Mouse (Mus musculus) heart, embryonic 14.5 days (tissue): ENCODE results near the gene Susd5. TPM values are rescaled to one million over a fixed set of nuclear protein-coding genes. Genes with fewer than 3 reads are reported as not detected.
"Not testable (repeated sequence)": the region's sequence is repeated elsewhere in the genome, so short reads cannot be mapped to it uniquely, and the experiment has no call there.

Experiments used
- ATAC-seq: fragments of 200-750 bp; cut with Nextera tagmentation; 2 replicates; pipeline ENCODE4 v1.8.0; 2017; ENCODE audit warnings: low read depth, moderate TSS enrichment; ENCODE audit not compliant: insufficient number of reproducible peaks, insufficient read depth, low FRiP score
- H3K27ac ChIP-seq, 2 experiments: fragments of 200-500 bp in 1 of 2; fragments of 300-500 bp in 1 of 2; sonication (generic) in 1 of 2; replicated peaks in 1 of 2; 2 replicates each; pipeline ENCODE4 v1.5.1; 2012 to 2014; ENCODE audit warnings: low read depth in 2 of 2, low read length in 2 of 2, control low read depth in 1 of 2, mild to moderate bottlenecking in 1 of 2, mixed read lengths in 1 of 2; ENCODE audit not compliant: control insufficient read depth in 1 of 2, insufficient read depth in 1 of 2
- H3K27me3 ChIP-seq: fragments of 300-500 bp; sonication (generic); 2 replicates; pipeline ENCODE4 v1.6.1; 2014; ENCODE audit warnings: mild to moderate bottlenecking, low read length, control low read depth; ENCODE audit not compliant: control insufficient read depth, insufficient read depth
- H3K36me3 ChIP-seq: fragments of 300-500 bp; sonication (generic); 2 replicates; pipeline ENCODE4 v1.6.1; 2014; ENCODE audit warnings: mild to moderate bottlenecking, control low read depth, low read length, mixed read lengths; ENCODE audit not compliant: control insufficient read depth, insufficient read depth
- H3K4me1 ChIP-seq, 2 experiments: fragments of 200-500 bp in 1 of 2; fragments of 300-500 bp in 1 of 2; sonication (generic) in 1 of 2; 2 replicates each; pipeline ENCODE4 v1.6.1; 2012 to 2014; ENCODE audit warnings: low read length in 2 of 2, control low read depth in 1 of 2, mixed read lengths in 1 of 2; ENCODE audit not compliant: control insufficient read depth in 2 of 2, insufficient read depth in 2 of 2
- H3K4me2 ChIP-seq: fragments of 300-500 bp; sonication (generic); 2 replicates; pipeline ENCODE4 v1.6.1; 2014; ENCODE audit warnings: mild to moderate bottlenecking, low read length
- H3K4me3 ChIP-seq, 2 experiments: fragments of 200-500 bp in 1 of 2; fragments of 300-500 bp in 1 of 2; sonication (generic) in 1 of 2; 2 replicates each; pipeline ENCODE4 v1.5.1; 2012 to 2014; ENCODE audit warnings: low read length in 2 of 2, mild to moderate bottlenecking in 2 of 2, control low read depth in 1 of 2, low read depth in 1 of 2, moderate library complexity in 1 of 2; ENCODE audit not compliant: control insufficient read depth in 1 of 2, insufficient read depth in 1 of 2
- H3K9ac ChIP-seq: fragments of 300-500 bp; sonication (generic); 2 replicates; pipeline ENCODE4 v1.6.1; 2014; ENCODE audit warnings: mild to moderate bottlenecking, low read length
- H3K9me3 ChIP-seq: fragments of 300-500 bp; sonication (generic); 2 replicates; pipeline ENCODE4 v1.6.1; 2016; ENCODE audit warnings: low read length, control low read depth; ENCODE audit not compliant: control insufficient read depth
- WGBS: fragments of 180-500 bp; shearing (Covaris S2); extraction: QIAGEN DNeasy Blood & Tissue Kit; methylation state at CpG from one replicate; pipeline ENCODE4 v1.1.7; 2014; 5-methylcytosine and 5-hydroxymethylcytosine counted together
- polyA plus RNA-seq: library from polyadenylated mRNA; unstranded; fragments of >200 nt; fragmentation: Nextera tagmentation; extraction: Ambion mirVana; gene quantifications from 2 replicates; pipeline ENCODE4 v1.2.1, GENCODE M21; 2014

Susd5 gene
- polyA plus RNA-seq, 1 experiment from 2014 or later: 0.34 TPM

- H3K4me1 ChIP-seq: no peaks in the 10 kb centered on the region
- no peak overlapping the region for H3K27ac ChIP-seq
- no peak for ATAC-seq
- 72% methylated on average over 2 of the region's 2 CpGs for WGBS
- H3K4me2 ChIP-seq: no peak overlapping the region
- no peak overlapping the region for H3K4me3 ChIP-seq
- H3K9me3 ChIP-seq: no peaks in the 10 kb centered on the region
- no peaks in the 10 kb centered on the region for H3K27me3 ChIP-seq
- H3K36me3 ChIP-seq: no peaks in the 10 kb centered on the region
- H3K9ac ChIP-seq: no peak overlapping the region
Observed at GRCm38 (mm10) chr9:114110268-114110667, 53.3 kb downstream of the Susd5 start.

- no peak overlapping the region for H3K4me2 ChIP-seq
- ATAC-seq: no peak
Observed at GRCm38 (mm10) chr9:114111161-114111560, 54.2 kb downstream of the Susd5 start.

GRCm38 (mm10) chr9:114112226-114112625 is 55.3 kb downstream of the Susd5 start:
- Histone ChIP-seq H3K27ac (no peak overlapping the region), H3K27me3 (no peaks in the 10 kb centered on the region), H3K36me3 (no peaks in the 10 kb centered on the region), H3K4me3 (no peak overlapping the region), H3K4me2 (no peak overlapping the region), H3K9ac (no peak overlapping the region), H3K4me1 (no peaks in the 10 kb centered on the region), H3K9me3 (no peaks in the 10 kb centered on the region)
- 68% methylated on average over 6 of the region's 6 CpGs for WGBS
- no peak for ATAC-seq

More at GRCm38 (mm10) chr9:114111161-114111560, 54.2 kb downstream of the Susd5 start:
- WGBS: 85% methylated on average over 8 of the region's 8 CpGs
- Histone ChIP-seq H3K9me3 (no peaks in the 10 kb centered on the region), H3K4me1 (no peaks in the 10 kb centered on the region), H3K36me3 (no peaks in the 10 kb centered on the region), H3K9ac (no peak overlapping the region), H3K27me3 (no peaks in the 10 kb centered on the region), H3K27ac (no peak overlapping the region), H3K4me3 (no peak overlapping the region)

GRCm38 (mm10) chr9:114113911-114114623 is 57.1 kb downstream of the Susd5 start:
- no peaks in the 10 kb centered on the region for H3K9me3 ChIP-seq
- H3K4me3 ChIP-seq: no peak overlapping the region
- H3K4me2 ChIP-seq: no peak overlapping the region
- H3K4me1 ChIP-seq: no peaks in the 10 kb centered on the region
- no peaks in the 10 kb centered on the region for H3K36me3 ChIP-seq
- no peaks in the 10 kb centered on the region for H3K27me3 ChIP-seq
- no peak overlapping the region for H3K27ac ChIP-seq
- 75% methylated on average over 18 of the region's 18 CpGs for WGBS
- no peak overlapping the region for H3K9ac ChIP-seq
- no peak for ATAC-seq

GRCm38 (mm10) chr9:114116672-114117071 is 59.7 kb downstream of the Susd5 start:
- H3K36me3 ChIP-seq, ATAC-seq, H3K9ac ChIP-seq, H3K9me3 ChIP-seq, H3K27me3 ChIP-seq, H3K4me1 ChIP-seq, H3K4me2 ChIP-seq, H3K4me3 ChIP-seq, H3K27ac ChIP-seq: not testable (repeated sequence)
- WGBS: 16% methylated on average over 5 of the region's 5 CpGs

GRCm38 (mm10) chr9:114122862-114123261 is 65.9 kb downstream of the Susd5 start:
- H3K4me1 ChIP-seq, H3K27me3 ChIP-seq, H3K27ac ChIP-seq, H3K9me3 ChIP-seq, H3K4me2 ChIP-seq, H3K9ac ChIP-seq, ATAC-seq, H3K36me3 ChIP-seq, H3K4me3 ChIP-seq: not testable (repeated sequence)

GRCm38 (mm10) chr9:114129273-114129835 is 72.4 kb downstream of the Susd5 start:
- H3K9ac ChIP-seq, ATAC-seq, H3K4me1 ChIP-seq, H3K36me3 ChIP-seq, H3K27ac ChIP-seq, H3K9me3 ChIP-seq, H3K4me2 ChIP-seq, H3K27me3 ChIP-seq, H3K4me3 ChIP-seq: not testable (repeated sequence)
- 64% methylated on average over 1 of the region's 1 CpGs for WGBS
